Comparison of ENCODE assay signal across 21 mouse cellular contexts in genomic region chr2:129121986-129122385, GRCm38 (mm10).
"Had no signal": no experiment of that assay in that cellular context is flagged by ENCODE, and none has a peak within 500 bp of the region (broad histone marks: within the 10 kb centered on the region; RNA-seq: fewer than 3 reads in every experiment).

No protein-coding gene starts in this region.

- H3K4me3 ChIP-seq: liver, embryonic 15.5 days; lung, embryonic 15.5 days; megakaryocyte, embryonic 14.5 days; midbrain, embryonic 12.5 days; midbrain, embryonic 15.5 days; neural tube, embryonic 13.5 days; neural tube, embryonic 15.5 days; stomach, embryonic 15.5 days had no signal

- DNase-seq: liver, postnatal 0 days; lung, adult 2 months; lung, postnatal 14 days; lung, postnatal 36 days; retina, postnatal 1 day; right cerebral cortex, adult 18-20 months; right cerebral cortex, postnatal 25 days; right cerebral cortex, postnatal 4 days; thymus, adult 2 months; thymus, postnatal 25 days; thymus, postnatal 4 days had no signal

- H3K4me1 ChIP-seq: liver, embryonic 15.5 days; lung, embryonic 15.5 days; megakaryocyte, embryonic 14.5 days; midbrain, embryonic 12.5 days; midbrain, embryonic 15.5 days; neural tube, embryonic 13.5 days; neural tube, embryonic 15.5 days; stomach, embryonic 15.5 days had no signal

- H3K27me3 ChIP-seq: liver, embryonic 15.5 days; lung, embryonic 15.5 days; megakaryocyte, embryonic 14.5 days; midbrain, embryonic 12.5 days; midbrain, embryonic 15.5 days; neural tube, embryonic 13.5 days; neural tube, embryonic 15.5 days; stomach, embryonic 15.5 days had no signal

- H3K27ac ChIP-seq: liver, embryonic 15.5 days; lung, embryonic 15.5 days; macrophage; midbrain, embryonic 12.5 days; midbrain, embryonic 15.5 days; neural tube, embryonic 13.5 days; neural tube, embryonic 15.5 days; stomach, embryonic 15.5 days; stomach, postnatal 0 days had no signal
